Mouse (Mus musculus) heart, embryonic 10.5 days (tissue): ENCODE results near the gene Polm. TPM values are rescaled to one million over a fixed set of nuclear protein-coding genes. Genes with fewer than 3 reads are reported as not detected.

Experiments used
- DNase-seq: peaks from one replicate; pipeline ENCODE4 v3.0.0-alpha.2; 2017; ENCODE audit warnings: low spot score
- H3K27ac ChIP-seq: fragments of 300-500 bp; sonication (generic); 2 replicates; pipeline ENCODE4 v1.5.1; 2016; ENCODE audit warnings: mild to moderate bottlenecking
- H3K27me3 ChIP-seq: fragments of 300-500 bp; sonication (generic); 2 replicates; pipeline ENCODE4 v1.6.1; 2016; ENCODE audit warnings: mild to moderate bottlenecking; ENCODE audit not compliant: poor library complexity, insufficient read depth, severe bottlenecking
- H3K36me3 ChIP-seq: fragments of 300-500 bp; sonication (generic); 2 replicates; pipeline ENCODE4 v1.6.1; 2016; ENCODE audit warnings: mild to moderate bottlenecking, moderate library complexity
- H3K4me1 ChIP-seq: fragments of 300-500 bp; sonication (generic); 2 replicates; pipeline ENCODE4 v1.6.1; 2016; ENCODE audit warnings: mild to moderate bottlenecking
- H3K4me3 ChIP-seq: fragments of 300-500 bp; sonication (generic); 2 replicates; pipeline ENCODE4 v1.5.1; 2016; ENCODE audit warnings: mild to moderate bottlenecking, moderate library complexity
- H3K9me3 ChIP-seq: fragments of 300-500 bp; sonication (generic); 2 replicates; pipeline ENCODE4 v1.6.1; 2016; ENCODE audit warnings: mild to moderate bottlenecking, moderate library complexity
- WGBS: fragments of 180-500 bp; shearing (Covaris S2); methylation state at CpG from one replicate; pipeline ENCODE4 v1.1.7; 2016; 5-methylcytosine and 5-hydroxymethylcytosine counted together
- polyA plus RNA-seq: library from polyadenylated mRNA; unstranded; fragments of >200 nt; fragmentation: Nextera tagmentation; extraction: Ambion mirVana; gene quantifications from 2 replicates; pipeline ENCODE4 v1.2.1, GENCODE M21; 2016

The Polm gene
- polyA plus RNA-seq, 1 experiment from 2014 or later, result 8.9 TPM

DNA sequence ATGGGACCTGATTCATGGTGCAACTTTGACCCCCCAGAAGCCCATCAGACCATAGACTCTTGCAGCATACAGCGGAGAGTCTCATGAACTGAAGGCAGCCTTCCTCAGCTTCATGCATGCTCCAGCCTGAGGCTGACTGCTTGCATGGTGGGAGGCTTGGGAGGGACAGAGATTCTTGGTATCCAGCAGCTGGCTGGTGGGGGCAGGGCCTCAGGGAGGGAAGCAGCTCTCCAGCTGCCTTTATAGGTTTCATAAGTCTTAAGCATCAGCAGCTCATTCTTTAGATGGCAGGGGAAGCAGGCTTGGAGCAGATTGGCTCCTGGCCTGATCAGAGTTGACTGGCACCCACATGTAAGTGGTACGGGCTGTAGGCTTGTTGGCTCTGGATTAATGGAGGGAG, 29.4 kb upstream of the Polm start:
- Histone ChIP-seq H3K27ac (no peak overlapping the region), H3K4me3 (no peak overlapping the region), H3K27me3 (peaks cover 12% of the 10 kb centered on the region), H3K36me3 (peaks cover 76% of the 10 kb centered on the region), H3K4me1 (peaks cover 23% of the 10 kb centered on the region), H3K9me3 (no peaks in the 10 kb centered on the region)
- 85% methylated on average over 2 of the region's 2 CpGs for WGBS
- DNase-seq, result no peak

DNA sequence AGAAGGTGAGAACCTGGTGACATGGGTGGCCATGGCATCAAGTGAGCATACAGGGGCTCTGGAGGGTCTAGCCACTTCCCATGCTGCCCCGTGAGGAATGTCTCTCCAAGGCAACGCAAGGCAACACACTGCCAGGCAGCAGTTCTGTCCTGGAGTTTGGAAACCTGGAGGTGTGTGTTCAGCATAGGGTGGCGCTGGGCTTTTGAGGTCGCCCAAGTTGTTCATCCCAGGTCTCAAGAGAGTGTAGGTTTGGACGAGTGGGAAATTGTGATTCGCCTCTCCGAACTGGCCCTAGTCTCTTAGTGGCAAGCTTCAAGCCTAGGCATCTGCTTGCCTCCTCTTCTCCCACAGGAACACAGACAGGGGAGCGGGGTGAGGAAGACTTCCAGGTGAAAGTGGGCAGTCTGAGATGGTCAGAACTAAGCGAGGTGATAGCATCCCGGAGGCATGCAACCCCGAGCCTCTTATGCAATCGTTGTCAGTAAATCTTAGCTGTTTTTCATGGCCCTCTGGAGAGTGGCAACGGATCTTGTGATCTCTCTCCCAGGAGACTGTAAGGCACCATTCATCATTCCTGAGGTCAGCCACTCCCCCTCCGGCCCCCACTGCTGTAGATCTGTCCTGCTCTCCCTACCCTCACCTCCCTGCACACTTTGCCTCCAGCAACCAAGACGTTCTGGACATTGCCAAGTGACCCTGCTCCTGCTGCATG, 24.7 kb upstream of the Polm start:
- Histone ChIP-seq H3K4me1 (peaks cover 39% of the 10 kb centered on the region), H3K27ac (peak overlapping the region; percentile 89), H3K4me3 (peak overlapping the region; percentile 69), H3K36me3 (peaks cover 29% of the 10 kb centered on the region), H3K27me3 (peaks cover 41% of the 10 kb centered on the region), H3K9me3 (no peaks in the 10 kb centered on the region)
- DNase-seq, result no peak
- 15% methylated on average over 15 of the region's 15 CpGs for WGBS

GRCm38 (mm10) chr11:5861678-5862393, 24.0 kb upstream of the Polm start, which contains the start of gene Aebp1:
Aebp1 (plus strand) TSS chr11:5861947.
- whole genome bisulfite sequencing, result under 1% methylated on average over 59 of the region's 59 CpGs
- Histone ChIP-seq H3K9me3 (no peaks in the 10 kb centered on the region), H3K36me3 (peaks cover 27% of the 10 kb centered on the region), H3K27ac (peak within 1 kb of the TSS; percentile 89), H3K27me3 (peaks cover 41% of the 10 kb centered on the region), H3K4me1 (peaks cover 36% of the 10 kb centered on the region), H3K4me3 (peak within 1 kb of the TSS; percentile 69)
- no peak for DNase-seq

- Histone ChIP-seq H3K9me3 (no peaks in the 10 kb centered on the region), H3K36me3 (peaks cover 21% of the 10 kb centered on the region), H3K4me1 (peaks cover 41% of the 10 kb centered on the region), H3K4me3 (no peak overlapping the region), H3K27ac (no peak overlapping the region), H3K27me3 (peaks cover 41% of the 10 kb centered on the region)
- no peak for DNase-seq
- 53% methylated on average over 6 of the region's 6 CpGs for whole genome bisulfite sequencing
These were observed 22.8 kb upstream of the Polm start for GRCm38 (mm10) chr11:5860639-5861038.

DNA sequence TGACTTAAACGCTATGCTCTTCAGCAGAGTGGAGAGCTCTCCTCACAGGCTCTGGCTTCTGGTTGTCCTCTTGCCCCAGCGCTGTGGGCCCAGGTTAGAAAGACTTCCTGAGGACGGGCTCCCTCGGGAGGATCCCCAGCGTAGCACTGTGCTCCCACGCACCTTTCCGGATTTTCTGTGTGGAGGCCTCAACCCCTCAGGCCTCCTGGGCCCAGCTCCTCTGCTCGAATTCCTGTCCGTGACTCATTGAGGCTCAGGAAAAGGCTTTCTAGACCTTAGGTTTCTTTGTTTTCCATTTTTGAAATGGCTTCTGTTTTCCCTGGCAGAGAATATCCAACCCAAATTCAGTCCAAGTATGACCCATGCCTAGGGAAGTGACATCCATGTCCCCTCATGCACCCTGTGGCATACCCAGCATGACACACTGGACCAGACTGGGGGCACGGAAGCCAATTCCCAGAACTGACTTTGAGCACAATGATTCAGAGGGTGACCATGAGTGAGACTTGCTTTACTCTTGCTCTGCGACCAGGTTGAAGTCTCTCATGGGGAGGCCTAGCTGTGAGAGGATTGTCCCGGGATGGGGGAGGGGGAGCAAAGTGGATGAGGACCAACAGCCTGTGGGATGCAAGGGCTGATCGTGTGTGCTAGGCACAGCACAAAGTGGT, 22.2 kb upstream of the Polm start:
- H3K27me3 ChIP-seq, result peaks cover 41% of the 10 kb centered on the region
- peaks cover 41% of the 10 kb centered on the region for H3K4me1 ChIP-seq
- WGBS, result 76% methylated on average over 13 of the region's 13 CpGs
- peaks cover 15% of the 10 kb centered on the region for H3K36me3 ChIP-seq
- no peak overlapping the region for H3K27ac ChIP-seq
- H3K4me3 ChIP-seq, result no peak overlapping the region
- DNase-seq, result no peak
- no peaks in the 10 kb centered on the region for H3K9me3 ChIP-seq

DNA sequence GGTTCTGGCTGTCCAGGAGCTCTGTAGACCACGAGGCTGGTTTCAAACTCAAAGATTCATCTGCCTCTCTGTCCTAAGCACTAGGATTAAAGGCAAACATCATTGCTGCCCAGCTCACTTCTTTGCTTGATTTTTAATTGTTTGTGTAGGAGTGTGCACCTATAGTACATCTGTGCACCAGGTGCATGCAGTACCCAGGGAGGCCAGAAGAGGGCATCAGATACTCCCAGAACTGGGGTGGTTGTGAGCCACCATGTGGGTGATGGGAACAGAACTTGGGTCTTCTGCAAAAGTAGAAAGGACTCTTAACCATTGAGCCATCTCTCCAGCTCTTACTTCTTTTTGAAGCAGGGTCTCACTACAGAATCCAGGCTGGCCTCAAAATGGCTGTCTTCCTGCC, 20.9 kb upstream of the Polm start:
- 81% methylated on average over 1 of the region's 1 CpGs for WGBS
- peaks cover 36% of the 10 kb centered on the region for H3K27me3 ChIP-seq
- H3K4me1 ChIP-seq, result peaks cover 41% of the 10 kb centered on the region
- H3K36me3 ChIP-seq, result peaks cover 2% of the 10 kb centered on the region; the same call in 1 of the 2 replicates
- no peaks in the 10 kb centered on the region for H3K9me3 ChIP-seq
- no peak for DNase-seq
- H3K4me3 ChIP-seq, result no peak overlapping the region
- no peak overlapping the region for H3K27ac ChIP-seq

GRCm38 (mm10) chr11:5856479-5857130, 18.8 kb upstream of the Polm start:
- Histone ChIP-seq H3K27ac (no peak overlapping the region), H3K9me3 (no peaks in the 10 kb centered on the region), H3K27me3 (peaks cover 23% of the 10 kb centered on the region), H3K4me1 (peaks cover 30% of the 10 kb centered on the region), H3K36me3 (no peaks in the 10 kb centered on the region), H3K4me3 (no peak overlapping the region)
- WGBS, result 67% methylated on average over 8 of the region's 8 CpGs
- DNase-seq, result no peak

DNA sequence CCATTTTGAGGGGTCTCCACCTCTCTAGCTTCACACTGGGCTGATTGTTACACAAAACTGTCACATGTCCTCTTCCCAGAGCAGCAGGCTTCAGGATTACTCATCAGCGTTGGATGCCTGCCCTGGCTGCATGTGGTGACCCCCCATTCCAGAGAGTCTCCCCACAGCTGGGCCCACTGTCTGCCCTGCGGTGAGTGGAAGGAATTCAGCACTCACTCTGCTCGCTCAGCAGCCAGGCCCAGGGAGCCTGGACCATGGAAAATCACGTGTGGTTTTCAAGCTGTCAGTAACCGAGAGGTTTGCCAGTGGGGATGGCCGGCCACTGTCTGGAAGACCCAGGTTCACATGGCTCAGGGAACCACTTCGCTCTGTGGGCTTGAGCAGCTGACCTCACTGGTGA, 18.1 kb upstream of the Polm start:
- Histone ChIP-seq H3K27ac (peak overlapping the region; percentile 33; the same call in 1 of the 2 replicates), H3K9me3 (no peaks in the 10 kb centered on the region), H3K4me3 (no peak overlapping the region), H3K4me1 (peaks cover 30% of the 10 kb centered on the region), H3K36me3 (no peaks in the 10 kb centered on the region), H3K27me3 (peaks cover 16% of the 10 kb centered on the region; the same call in 1 of the 2 replicates)
- no peak for DNase-seq
- WGBS, result 34% methylated on average over 7 of the region's 7 CpGs

DNA sequence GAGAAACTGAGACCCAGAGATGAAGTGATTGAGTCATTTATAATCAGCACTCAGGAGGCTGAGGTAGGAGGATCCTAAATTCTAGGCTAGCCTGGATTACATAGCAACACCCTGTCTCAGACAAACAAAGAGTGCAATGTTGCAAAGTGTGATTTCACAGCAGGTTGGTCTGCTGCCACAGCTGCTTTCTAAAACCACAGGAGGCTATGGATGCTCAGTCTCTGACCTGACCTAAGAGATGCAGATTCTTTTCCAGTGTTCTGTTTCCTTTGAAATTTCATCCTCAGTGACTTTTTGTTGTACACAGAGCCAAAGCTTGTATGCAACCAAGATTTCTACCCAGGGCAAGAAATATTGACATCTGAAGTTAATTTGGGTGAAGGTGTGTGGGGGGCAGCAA, 17.7 kb upstream of the Polm start:
- peaks cover 31% of the 10 kb centered on the region for H3K4me1 ChIP-seq
- H3K27me3 ChIP-seq, result peaks cover 12% of the 10 kb centered on the region; the same call in 1 of the 2 replicates
- H3K36me3 ChIP-seq, result no peaks in the 10 kb centered on the region
- H3K9me3 ChIP-seq, result no peaks in the 10 kb centered on the region
- no peak for DNase-seq
- H3K4me3 ChIP-seq, result no peak overlapping the region
- H3K27ac ChIP-seq, result 0 out of 2 replicates have a peak overlapping the region, but pooled peaks have one; percentile 33

GRCm38 (mm10) chr11:5852314-5852713, 14.5 kb upstream of the Polm start:
- H3K4me3 ChIP-seq, result no peak overlapping the region
- 63% methylated on average over 1 of the region's 1 CpGs for WGBS
- no peak for DNase-seq
- no peaks in the 10 kb centered on the region for H3K36me3 ChIP-seq
- peak overlapping the region; percentile 53 for H3K27ac ChIP-seq
- H3K9me3 ChIP-seq, result no peaks in the 10 kb centered on the region
- H3K4me1 ChIP-seq, result peaks cover 46% of the 10 kb centered on the region
- no peaks in the 10 kb centered on the region for H3K27me3 ChIP-seq

- Histone ChIP-seq H3K27me3 (no peaks in the 10 kb centered on the region), H3K36me3 (no peaks in the 10 kb centered on the region), H3K27ac (peak overlapping the region; percentile 53), H3K4me1 (peaks cover 40% of the 10 kb centered on the region), H3K4me3 (no peak overlapping the region), H3K9me3 (no peaks in the 10 kb centered on the region)
- WGBS, result 56% methylated on average over 4 of the region's 4 CpGs
- no peak for DNase-seq
These were observed 13.4 kb upstream of the Polm start for GRCm38 (mm10) chr11:5851021-5851736.

DNA sequence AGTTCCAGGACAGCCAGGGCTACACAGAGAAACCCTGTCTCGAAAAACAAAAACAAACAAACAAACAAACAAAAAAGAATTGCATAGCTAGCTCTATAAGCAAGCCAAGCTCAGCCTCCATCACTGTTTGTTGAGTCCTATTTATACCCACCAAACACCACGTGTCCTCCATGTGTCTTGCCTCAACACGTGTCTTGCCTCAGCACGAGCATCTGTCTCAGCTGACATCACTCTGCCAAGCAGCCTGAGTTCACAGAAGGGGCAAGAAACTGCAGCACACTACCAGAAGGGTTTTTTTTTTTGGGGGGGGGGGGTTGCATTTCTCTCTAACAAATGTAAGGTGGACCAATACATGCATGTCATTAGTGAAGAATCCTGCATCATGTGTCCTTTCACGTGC, 12.6 kb upstream of the Polm start:
- 54% methylated on average over 5 of the region's 5 CpGs for WGBS
- no peaks in the 10 kb centered on the region for H3K9me3 ChIP-seq
- H3K27me3 ChIP-seq, result no peaks in the 10 kb centered on the region
- H3K4me3 ChIP-seq, result no peak overlapping the region
- H3K4me1 ChIP-seq, result peaks cover 35% of the 10 kb centered on the region
- no peaks in the 10 kb centered on the region for H3K36me3 ChIP-seq
- DNase-seq, result no peak
- no peak overlapping the region for H3K27ac ChIP-seq
